In the genomic region with DNA sequence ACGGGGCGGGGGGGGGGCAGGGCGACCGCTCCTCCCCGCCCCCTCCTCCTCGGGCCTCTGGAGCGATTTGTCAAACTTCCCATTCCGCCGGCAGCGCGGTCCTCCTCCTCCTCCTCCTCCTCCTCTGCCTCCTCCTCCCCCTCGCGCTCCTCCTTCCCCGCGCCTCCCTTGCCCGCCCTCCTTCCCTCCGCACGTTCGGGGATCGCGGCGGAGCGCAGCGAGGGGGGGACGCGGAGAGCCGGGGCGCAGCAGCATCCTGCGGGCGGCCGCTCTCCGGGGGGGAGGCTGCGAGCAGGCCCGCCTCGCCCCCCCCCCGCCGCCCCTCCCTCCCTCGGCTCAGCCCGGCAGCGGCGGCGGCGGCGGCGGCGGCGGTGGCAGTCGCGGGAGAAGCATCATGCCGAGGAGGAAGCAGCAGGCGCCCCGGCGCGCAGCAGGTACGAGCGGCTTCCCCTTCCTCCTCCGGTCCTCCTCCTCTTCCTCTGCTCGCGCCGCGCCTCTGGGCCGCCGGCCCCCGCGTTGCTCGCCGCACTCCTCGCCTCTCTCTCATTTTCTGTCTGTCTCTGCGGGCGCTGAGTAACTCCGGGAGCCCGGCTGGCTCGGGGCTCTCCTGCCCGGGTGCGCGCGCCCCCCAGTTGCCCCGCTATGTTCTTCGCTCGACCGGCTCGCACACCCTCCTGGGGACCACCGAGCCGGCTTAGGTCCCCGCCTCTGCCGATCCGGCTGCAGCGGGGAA, we compare ENCODE assay signal across 8 mouse cellular contexts. TPM values are rescaled to one million over a fixed set of nuclear protein-coding genes. Genes with fewer than 3 reads are reported as not detected.
DNase-seq lines count a peak whose midpoint lies in the region; ATAC-seq and TF ChIP-seq lines count a peak whose summit lies in the region.

TSS of gene Tshz3 (plus strand) at position 263 of the 733 bp plus-strand sequence.

- peak within 1 kb of the TSS; percentile 54 for H3K9ac ChIP-seq in heart, postnatal 0 days (replicated peaks; ENCODE audit: low read depth, low read length)
- no peak within 1 kb of the TSS for H3K9ac ChIP-seq in liver, embryonic 14.5 days (replicated peaks)
- H3K9ac ChIP-seq in neural tube, embryonic 11.5 days (ENCODE audit: low read length): peak within 1 kb of the TSS; percentile 86

- no peak for TF ChIP-seq EP300 in heart, postnatal 0 days (IDR thresholded peaks at IDR 0.05; ENCODE audit: low read depth)
- no peak for TF ChIP-seq EP300 in liver, embryonic 14.5 days (IDR thresholded peaks at IDR 0.05; ENCODE audit: low read depth)

- DNase-seq in spleen, adult 18-20 months: peak; percentile 9 to 27
- no peak for DNase-seq in spleen, postnatal 14 days (ENCODE audit: low spot score in 2 of 2)
- peak; percentile 58 for DNase-seq in forebrain, embryonic 10.5 days (ENCODE audit: extremely low spot score, low spot score)
- DNase-seq in heart, postnatal 0 days (ENCODE audit: low spot score): peak; percentile 38
- peak; percentile 84 for DNase-seq in kidney, postnatal 14 days
- DNase-seq in liver, embryonic 14.5 days (ENCODE audit: low read depth in 3 of 3, low spot score in 3 of 3): no peak
- no peak for DNase-seq in neural tube, embryonic 11.5 days (ENCODE audit: low spot score)
- DNase-seq in urinary bladder, adult 2 months (ENCODE audit: low spot score): peak; percentile 66

- no peaks in the 10 kb centered on the region for H3K36me3 ChIP-seq in forebrain, embryonic 10.5 days (replicated peaks)
- no peaks in the 10 kb centered on the region for H3K36me3 ChIP-seq in heart, postnatal 0 days (replicated peaks; ENCODE audit: control insufficient read depth, insufficient read depth, low read length)
- H3K36me3 ChIP-seq in liver, embryonic 14.5 days (replicated peaks; ENCODE audit: control insufficient read depth, insufficient read depth, low read depth): no peaks in the 10 kb centered on the region
- no peaks in the 10 kb centered on the region for H3K36me3 ChIP-seq in neural tube, embryonic 11.5 days (ENCODE audit: control insufficient read depth, insufficient read depth, low read length)

- peak within 1 kb of the TSS; percentile 100 for H3K4me2 ChIP-seq in heart, postnatal 0 days (ENCODE audit: low read depth, low read length)
- peak within 1 kb of the TSS; percentile 66 for H3K4me2 ChIP-seq in liver, embryonic 14.5 days (ENCODE audit: low read depth)
- H3K4me2 ChIP-seq in neural tube, embryonic 11.5 days (ENCODE audit: low read depth): peak within 1 kb of the TSS; percentile 94

- H3K4me3 ChIP-seq in forebrain, embryonic 10.5 days: peak within 1 kb of the TSS; percentile 87
- peak within 1 kb of the TSS; percentile 74 for H3K4me3 ChIP-seq in heart, postnatal 0 days (ENCODE audit: low read depth, low read length)
- H3K4me3 ChIP-seq in liver, embryonic 14.5 days (ENCODE audit: insufficient read depth in 1 of 2, low read depth in 2 of 2, low read length in 2 of 2): peak within 1 kb of the TSS; percentile 40 to 52
- peak within 1 kb of the TSS; percentile 92 for H3K4me3 ChIP-seq in neural tube, embryonic 11.5 days (ENCODE audit: low read depth, low read length)

- ATAC-seq in heart, postnatal 0 days (ENCODE audit: insufficient read depth, low read depth): peak; percentile 34; the same call in 1 of the 2 replicates
- peak; percentile 45; the same call in 1 of the 2 replicates for ATAC-seq in liver, embryonic 14.5 days (ENCODE audit: insufficient read depth)
- ATAC-seq in neural tube, embryonic 11.5 days (ENCODE audit: insufficient read depth, low FRiP score, low TSS enrichment): peak; percentile 54

- H3K27me3 ChIP-seq in forebrain, embryonic 10.5 days (ENCODE audit: poor library complexity, severe bottlenecking): peaks cover 75% of the 10 kb centered on the region
- peaks cover 46% of the 10 kb centered on the region for H3K27me3 ChIP-seq in heart, postnatal 0 days (ENCODE audit: control insufficient read depth, insufficient read depth, low read length)
- peaks cover 67% of the 10 kb centered on the region for H3K27me3 ChIP-seq in liver, embryonic 14.5 days (ENCODE audit: control insufficient read depth, insufficient read depth, low read length)
- H3K27me3 ChIP-seq in neural tube, embryonic 11.5 days (ENCODE audit: control insufficient read depth, insufficient read depth, low read length): peaks cover 15% of the 10 kb centered on the region

- TF ChIP-seq CTCF in heart, postnatal 0 days (IDR thresholded peaks at IDR 0.05; ENCODE audit: low read depth): no peak
- TF ChIP-seq CTCF in liver, embryonic 14.5 days (IDR thresholded peaks at IDR 0.05; ENCODE audit: low read depth): no peak

- H3K4me1 ChIP-seq in forebrain, embryonic 10.5 days: peaks cover 56% of the 10 kb centered on the region
- peaks cover 7% of the 10 kb centered on the region; the same call in 1 of the 2 replicates for H3K4me1 ChIP-seq in heart, postnatal 0 days (ENCODE audit: control insufficient read depth, insufficient read depth)
- H3K4me1 ChIP-seq in liver, embryonic 14.5 days (replicated peaks; ENCODE audit: control insufficient read depth in 2 of 2, insufficient read depth in 2 of 2, low read length in 1 of 2): no peaks in the 10 kb centered on the region
- peaks cover 19% of the 10 kb centered on the region for H3K4me1 ChIP-seq in neural tube, embryonic 11.5 days (ENCODE audit: control insufficient read depth, insufficient read depth, low read length)

- WGBS in forebrain, embryonic 10.5 days: under 1% methylated on average over 42 of the region's 88 CpGs
- under 1% methylated on average over 36 of the region's 88 CpGs for WGBS in heart, postnatal 0 days
- WGBS in liver, embryonic 14.5 days (ENCODE audit: insufficient replicate concordance): under 1% methylated on average over 32 of the region's 88 CpGs
- 0% methylated on average over 25 of the region's 88 CpGs for WGBS in neural tube, embryonic 11.5 days

- peak within 1 kb of the TSS; percentile 92 for H3K27ac ChIP-seq in forebrain, embryonic 10.5 days
- peak within 1 kb of the TSS; percentile 69 for H3K27ac ChIP-seq in heart, postnatal 0 days (ENCODE audit: low read depth)
- H3K27ac ChIP-seq in liver, embryonic 14.5 days: no peak within 1 kb of the TSS
- H3K27ac ChIP-seq in neural tube, embryonic 11.5 days (ENCODE audit: low read depth, low read length): peak within 1 kb of the TSS; percentile 92

- no peaks in the 10 kb centered on the region for H3K9me3 ChIP-seq in forebrain, embryonic 10.5 days
- H3K9me3 ChIP-seq in heart, postnatal 0 days (replicated peaks; ENCODE audit: control insufficient read depth, low read length): no peaks in the 10 kb centered on the region
- no peaks in the 10 kb centered on the region for H3K9me3 ChIP-seq in liver, embryonic 14.5 days (ENCODE audit: control insufficient read depth, low read length)
- H3K9me3 ChIP-seq in neural tube, embryonic 11.5 days (ENCODE audit: control insufficient read depth, low read length): no peaks in the 10 kb centered on the region

RNA-seq across cellular contexts. Expression of gene Tshz3, which starts in this region (rescaled TPM):
- polyA plus RNA-seq in forebrain, embryonic 10.5 days (2016; fragmentation: Nextera tagmentation; extraction: Ambion mirVana): 3.5 and 4.5 TPM in 2 replicates
- total RNA-seq in heart, postnatal 0 days (2014; rRNA removed; ENCODE audit: low replicate concordance): 0.62 and 1.3 TPM in 2 replicates
- polyA plus RNA-seq in heart, postnatal 0 days (2015; fragmentation: Nextera tagmentation; extraction: Ambion mirVana): 1.3 TPM in 2 replicates
- 0.40 and 0.48 TPM in 2 replicates for polyA plus RNA-seq in liver, embryonic 14.5 days (2012; rRNA removed)
- polyA plus RNA-seq in liver, embryonic 14.5 days (2014; fragmentation: Nextera tagmentation; extraction: Ambion mirVana): 0.33 and 0.34 TPM in 2 replicates
- polyA plus RNA-seq in neural tube, embryonic 11.5 days (2014; fragmentation: Nextera tagmentation; extraction: Ambion mirVana): 15.2 and 16.3 TPM in 2 replicates
- polyA plus RNA-seq in urinary bladder, adult 2 months (2012; rRNA removed): 22.7 and 34.0 TPM in 2 replicates

Comparison
In these comparisons a context has a peak if more than half of its experiments do, and no peak if none do; other contexts are left out.
1. DNase-seq: peak in spleen, adult 18-20 months (2 of 2), forebrain, embryonic 10.5 days (single experiment), heart, postnatal 0 days (single experiment), kidney, postnatal 14 days (single experiment) and urinary bladder, adult 2 months (single experiment); none in spleen, postnatal 14 days (0 of 2), liver, embryonic 14.5 days (0 of 3) and neural tube, embryonic 11.5 days (single experiment).
2. Peak in ATAC-seq, H3K4me3 ChIP-seq and H3K4me2 ChIP-seq in liver, embryonic 14.5 days; RNA of the gene not detected or under 1 TPM.
3. Peak in every context shown above with its lines, with median percentiles within 50 percentile points of each other: H3K4me3 ChIP-seq, ATAC-seq and H3K4me2 ChIP-seq.